Mouse (Mus musculus): ENCODE measurements around the gene L3hypdh.

Gene L3hypdh

DNA sequence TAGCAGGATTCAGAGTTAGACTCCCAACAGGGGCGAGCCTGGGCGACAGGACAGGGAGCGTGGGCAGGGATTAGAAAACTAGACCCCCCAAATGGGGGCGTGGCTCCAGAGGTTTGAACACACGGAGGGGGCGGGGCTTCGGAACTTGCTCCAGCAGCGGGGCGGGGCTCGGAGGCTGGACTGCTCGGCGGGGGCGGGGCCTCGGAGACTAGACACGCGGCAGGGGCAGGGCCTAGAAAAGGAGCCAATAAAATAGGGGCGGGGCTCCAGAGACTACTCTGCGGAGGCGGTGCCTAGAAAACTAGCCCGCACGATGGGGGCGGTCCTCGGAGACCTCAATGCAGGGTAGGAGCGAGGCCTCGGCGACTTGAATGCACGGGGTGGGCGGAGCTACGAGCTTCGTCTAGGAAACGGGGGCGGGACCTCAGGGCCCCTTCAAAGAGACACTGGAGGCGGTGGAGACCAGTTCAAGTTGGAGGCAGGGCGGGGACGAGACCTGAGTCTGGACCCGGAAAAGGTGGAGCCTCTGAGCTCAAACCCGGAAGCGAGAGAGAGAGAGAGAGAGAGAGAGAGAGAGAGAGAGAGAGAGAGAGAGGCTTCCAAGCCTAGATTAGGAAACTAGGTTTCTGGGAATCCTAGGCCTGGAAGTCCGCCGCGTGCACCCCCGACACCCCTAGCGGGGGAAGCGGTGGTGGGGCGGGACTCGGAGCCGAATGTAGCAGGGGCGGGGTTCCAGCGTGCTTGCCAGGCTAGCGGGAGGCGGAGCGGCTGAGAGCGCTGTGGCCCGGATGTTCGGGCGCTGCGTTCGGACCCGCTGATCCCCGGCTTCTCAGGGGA lies at the start of gene L3hypdh, which contains the start of gene Jkamp:
Gene L3hypdh (minus strand): TSS at position 111 of the 837 bp plus-strand sequence.
Gene Jkamp (plus strand): TSS at position 261 of the 837 bp plus-strand sequence.
- peak; percentile 99 for DNase-seq

DNA sequence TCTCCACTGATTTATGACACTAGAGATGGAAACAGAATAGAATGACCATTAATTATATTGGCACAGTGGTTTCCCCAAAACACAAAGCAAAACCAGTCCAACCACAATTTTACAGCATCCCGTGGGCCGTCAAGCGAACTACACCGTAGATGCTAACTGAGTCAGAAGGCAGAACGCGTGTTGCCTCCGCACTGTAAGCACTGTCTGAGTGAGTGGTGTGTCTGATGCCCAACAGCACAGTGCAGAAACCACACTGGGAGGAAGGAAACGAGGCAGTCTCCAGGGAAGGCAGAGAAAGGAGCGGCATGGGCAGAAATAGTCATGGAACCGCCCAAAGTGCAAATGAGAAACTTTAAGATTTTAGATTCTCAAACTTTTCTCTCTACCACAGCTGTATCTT lies 44.0 kb upstream of the L3hypdh start:
- DNase-seq = no peak

DNA sequence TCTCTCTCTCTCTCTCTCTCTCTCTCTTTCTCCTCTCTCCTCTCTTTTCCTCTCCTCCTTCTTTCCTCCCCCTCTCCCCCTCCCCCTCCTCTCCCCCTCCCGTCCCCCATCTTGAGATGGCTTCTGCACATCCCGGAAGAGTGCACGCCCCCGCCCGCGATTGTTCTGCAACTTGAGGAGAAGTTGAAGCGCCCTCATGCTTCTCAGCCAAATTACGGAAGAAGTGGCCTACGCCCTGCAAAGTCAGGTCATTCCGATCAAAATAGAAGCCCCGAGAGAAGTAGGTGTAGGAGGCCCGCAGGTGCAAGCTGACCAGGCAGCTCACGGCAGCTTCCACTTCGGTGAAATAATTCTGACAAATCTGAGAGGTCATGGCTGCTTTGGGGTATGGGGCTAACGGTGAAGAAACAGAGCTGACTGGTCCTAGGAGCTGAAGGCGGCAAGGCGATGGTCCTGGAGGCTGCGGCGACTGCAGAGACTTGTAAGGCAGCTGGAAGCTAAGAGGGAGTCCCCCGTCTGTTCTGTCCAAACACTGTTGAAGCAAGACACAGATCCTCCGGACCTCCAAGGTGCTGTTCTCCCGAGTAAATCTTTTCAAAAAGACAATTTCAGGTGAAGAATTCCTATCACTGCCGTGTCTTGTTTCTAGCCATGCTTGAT lies 30.6 kb upstream of the L3hypdh start:
- no peak for DNase-seq

DNA sequence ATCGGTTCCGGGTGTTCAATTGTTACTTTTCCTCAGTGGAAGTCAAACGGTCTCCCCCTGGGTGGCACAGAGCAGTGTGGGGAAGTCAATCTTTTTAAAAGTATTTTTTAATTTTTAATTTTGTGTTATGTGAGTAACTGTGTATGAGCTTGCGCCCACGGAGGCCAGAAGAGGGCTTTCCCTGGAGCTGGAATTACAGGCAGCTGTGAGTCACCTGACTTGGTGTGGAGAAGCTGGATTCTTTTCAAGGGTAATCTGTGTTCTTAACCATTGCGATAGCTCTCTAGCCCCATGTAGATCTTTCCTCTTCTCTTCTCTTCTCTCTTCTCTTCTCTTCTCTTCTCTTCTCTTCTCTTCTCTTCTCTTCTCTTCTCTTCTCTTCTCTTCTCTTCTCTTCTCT lies 29.9 kb upstream of the L3hypdh start:
- no peak for DNase-seq

DNA sequence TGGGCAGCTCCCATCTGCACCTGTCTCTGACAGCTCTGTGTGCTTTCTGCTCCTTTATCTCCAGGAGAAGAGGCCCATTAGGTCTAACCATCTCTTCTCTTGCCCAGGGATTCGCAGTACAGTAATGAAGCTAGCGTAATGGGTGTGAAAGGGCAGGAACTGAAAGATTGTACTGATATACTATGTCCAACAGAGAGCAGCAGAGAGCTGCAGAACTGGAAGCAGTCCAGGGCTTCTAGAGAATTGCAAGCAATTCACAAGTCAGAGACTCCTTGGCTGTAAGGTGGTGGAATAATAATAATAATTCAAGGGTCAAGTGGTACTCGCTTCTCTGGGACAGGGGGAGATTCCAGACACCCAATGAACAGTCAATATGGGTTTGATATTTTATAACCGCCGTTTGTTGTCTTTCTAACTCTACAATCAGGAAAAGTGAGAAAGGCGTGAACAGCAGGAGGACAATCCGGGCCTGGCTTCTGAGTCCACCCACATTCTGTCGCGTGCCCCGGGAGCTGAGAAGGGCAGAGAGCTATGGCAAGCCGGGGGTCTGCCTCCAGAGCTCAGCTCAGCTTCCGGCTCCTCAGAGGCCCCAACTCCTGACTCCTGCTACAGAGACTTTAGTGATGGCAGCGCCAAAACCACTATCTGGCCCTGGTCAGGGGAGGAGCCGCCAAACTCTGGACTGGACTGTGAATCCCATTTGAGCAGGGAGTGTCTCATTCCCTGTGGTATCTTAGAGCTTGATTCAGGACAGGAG lies 19.5 kb upstream of the L3hypdh start:
- DNase-seq = peak; percentile 69

DNA sequence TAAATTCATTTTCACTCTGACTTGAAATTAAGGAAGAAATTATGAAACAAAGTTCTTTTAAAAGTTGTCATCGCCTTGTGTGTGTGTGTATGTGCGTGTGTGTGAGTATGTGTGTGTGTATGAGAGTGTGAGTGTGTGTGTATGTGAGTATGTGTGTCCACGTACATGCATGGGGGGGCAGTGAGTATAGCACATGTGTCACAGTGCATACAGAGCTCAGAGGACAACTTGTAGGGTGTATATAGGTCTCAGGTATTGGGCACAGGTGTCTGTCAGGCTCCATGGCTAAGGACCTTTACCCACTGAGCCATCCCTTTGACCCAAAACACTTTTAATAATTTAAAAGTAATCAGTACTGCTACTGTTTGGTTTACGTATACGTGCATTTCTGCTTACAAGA lies 18.8 kb upstream of the L3hypdh start:
- DNase-seq = no peak

DNA sequence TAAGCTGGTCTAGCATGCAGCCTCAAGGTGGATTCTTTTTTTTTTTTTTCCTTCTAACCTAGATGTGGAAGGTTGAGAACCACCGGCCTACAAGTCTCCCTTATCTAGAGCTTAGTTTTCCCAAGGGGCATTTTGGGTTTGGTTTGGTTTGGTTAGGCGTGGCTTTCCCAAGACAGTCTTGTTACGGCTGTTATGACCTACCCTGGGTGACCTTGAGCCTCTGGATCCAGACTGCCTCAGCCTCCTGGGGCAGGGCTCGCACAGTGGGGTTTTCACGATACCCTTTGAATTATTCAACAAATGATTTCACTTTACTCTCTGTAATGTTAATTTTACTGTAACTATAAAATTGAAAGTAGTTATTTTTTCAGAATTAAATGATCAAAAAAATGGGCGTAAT lies 17.5 kb upstream of the L3hypdh start:
- no peak for DNase-seq

DNA sequence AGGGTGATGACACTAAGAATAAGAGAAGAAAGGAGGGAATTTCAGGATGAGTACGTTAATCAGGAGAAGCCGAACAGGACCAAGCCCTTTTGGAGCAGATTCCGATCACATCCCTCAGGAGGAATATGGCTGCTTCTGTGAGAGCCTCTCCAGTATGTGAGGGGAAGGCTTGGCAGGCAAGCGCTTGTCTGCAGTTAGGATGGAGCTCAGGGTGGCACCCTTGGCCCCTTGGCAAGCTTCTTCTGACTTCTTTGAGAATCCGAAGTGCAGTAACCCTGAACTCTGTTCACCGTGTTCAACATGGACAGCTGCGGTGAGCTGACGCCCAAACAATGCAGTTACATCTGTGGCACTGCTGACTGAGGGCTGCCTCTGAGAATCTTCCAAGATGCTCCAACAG lies 11.7 kb upstream of the L3hypdh start:
- no peak for DNase-seq

DNA sequence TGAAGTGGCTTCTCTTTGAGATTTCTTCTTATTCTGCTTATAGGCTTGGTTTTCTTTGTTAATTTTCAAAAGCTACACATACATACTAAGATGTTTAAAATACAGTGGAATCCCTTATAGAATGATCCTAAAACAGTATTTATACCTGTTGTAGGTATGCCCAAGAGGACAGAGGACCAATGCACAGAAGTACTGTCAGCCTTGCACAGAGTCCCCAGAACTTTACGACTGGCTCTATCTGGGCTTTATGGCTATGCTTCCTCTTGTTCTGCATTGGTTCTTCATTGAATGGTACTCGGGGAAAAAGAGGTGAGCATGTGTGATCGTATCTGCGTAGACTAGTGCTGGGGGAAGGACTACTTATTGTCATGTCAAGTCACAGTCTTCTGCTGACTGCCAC lies 4.6 kb upstream of the L3hypdh start:
- DNase-seq = no peak

DNA sequence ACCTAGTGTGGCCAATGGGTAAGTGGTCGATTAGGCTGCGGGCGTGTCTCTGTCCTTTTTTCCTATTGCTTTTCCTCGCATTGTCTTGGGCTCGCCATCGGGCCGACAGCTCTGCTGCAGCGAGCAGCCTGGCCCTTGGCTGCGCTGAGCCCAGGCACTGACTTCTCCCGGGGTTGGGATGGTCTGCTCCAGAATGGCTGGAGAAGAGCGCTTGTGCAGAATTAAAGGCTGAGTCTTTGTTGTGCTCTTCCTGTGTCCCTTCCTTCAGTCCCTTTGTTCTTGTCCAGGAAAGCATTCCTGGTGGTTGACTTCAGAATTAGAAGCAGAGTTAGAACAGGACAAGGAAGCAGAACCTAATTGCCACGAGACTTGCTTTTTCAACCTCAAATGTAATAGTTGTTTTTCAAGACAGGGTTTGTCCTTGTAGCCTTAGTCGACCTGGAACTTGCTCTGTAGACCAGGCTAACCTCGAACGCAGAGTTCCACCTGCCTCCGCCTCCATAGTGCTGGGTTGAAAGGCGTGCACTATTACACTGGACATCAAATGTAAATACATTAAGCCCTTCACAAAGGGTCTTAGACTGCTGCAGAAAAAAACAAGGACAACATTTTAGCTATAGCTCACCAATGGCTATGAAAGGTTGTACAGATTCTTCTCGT lies 1.1 kb upstream of the L3hypdh start:
- no peak for DNase-seq

DNA sequence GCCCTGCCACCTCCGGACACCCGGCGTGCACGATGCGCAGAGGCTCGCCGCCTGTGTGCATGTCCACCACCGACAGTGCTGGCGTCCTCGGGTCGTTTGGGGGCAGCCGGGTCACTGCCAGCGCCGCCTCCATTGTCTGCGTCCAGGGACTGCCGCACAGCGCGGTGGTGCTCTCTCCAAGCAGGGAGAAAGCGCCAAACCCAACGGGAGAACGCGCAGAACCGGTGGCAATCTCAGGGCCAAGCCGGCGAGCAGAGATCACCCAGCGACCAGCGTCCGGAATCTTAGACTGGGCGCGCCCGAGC lies 263 bp downstream of the L3hypdh start:
- no peak for DNase-seq

DNA sequence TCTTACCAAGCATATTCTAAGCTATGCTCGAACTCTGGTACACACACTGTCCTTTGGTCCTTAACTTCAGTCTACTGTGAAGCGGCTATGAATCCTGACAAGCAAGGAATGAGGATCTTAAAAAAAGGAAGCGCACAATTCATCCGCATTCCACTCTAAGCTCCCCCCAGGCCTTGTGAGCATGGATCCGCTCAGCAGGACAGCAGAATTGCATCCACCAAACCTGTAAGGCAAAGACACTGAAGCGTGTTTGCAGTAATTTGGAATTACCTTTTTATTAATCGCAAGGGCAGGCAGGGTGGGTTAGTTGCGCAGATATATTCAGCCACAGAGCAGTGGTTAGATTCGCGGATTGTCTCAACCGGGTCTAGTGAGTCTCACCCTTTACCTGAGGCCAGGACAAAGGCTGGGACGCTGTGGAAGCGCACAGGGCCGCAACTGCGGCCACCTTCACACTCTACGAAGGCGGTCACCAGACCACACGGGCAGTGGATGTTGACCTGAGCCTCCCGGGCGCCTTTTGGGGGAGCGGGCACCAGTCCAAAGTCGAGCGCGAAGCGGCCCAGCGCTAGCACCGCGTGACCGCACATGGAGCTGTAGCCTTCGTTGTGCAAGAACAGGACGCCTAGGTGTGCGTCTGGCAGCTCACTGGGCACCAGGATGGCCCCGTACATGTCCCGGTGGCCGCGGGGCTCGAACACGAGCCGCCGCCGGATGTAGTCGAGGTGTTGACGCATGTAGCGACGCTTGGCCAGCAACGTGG lies 797 bp downstream of the L3hypdh start:
- DNase-seq = peak; percentile 85

DNA sequence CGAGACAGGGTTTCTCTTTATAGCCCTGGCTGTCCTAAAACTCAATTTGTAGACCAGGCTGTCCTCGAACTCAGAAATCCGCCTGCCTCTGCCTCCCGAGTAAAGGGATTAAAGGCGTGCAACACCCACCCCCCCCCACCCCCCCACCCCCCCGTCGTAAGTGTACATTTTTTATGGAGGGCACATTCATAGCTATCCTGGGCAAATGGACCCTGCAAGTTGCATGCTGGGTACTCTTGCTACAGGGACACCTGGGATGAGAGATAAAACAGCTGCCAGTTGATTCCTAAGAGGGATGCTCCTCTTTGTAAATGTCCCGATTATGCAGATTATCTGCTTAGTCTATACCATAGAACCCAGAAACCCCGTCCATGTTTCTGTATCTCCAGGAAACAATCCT lies 2.0 kb downstream of the L3hypdh start:
- DNase-seq = no peak

DNA sequence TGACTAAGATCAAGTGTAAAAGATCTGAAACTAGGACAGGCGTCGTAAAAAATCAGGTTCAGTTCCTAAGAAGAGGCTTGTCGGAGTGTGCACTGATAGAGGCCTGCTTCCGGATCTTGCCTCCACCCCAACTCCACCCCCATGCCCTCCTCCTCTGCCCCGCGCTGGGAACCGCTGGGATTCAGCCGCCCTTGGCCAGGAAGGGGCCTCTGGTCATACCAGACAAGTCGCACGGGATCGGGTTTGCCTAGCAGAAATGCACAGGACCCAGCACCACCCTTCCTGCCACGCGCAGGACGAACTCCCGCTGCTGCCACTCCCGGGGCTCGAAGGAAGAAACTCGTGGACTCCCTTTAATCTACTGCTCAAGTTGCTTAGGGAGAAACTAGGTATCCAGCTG lies 2.9 kb downstream of the L3hypdh start:
- DNase-seq = peak; percentile 33

DNA sequence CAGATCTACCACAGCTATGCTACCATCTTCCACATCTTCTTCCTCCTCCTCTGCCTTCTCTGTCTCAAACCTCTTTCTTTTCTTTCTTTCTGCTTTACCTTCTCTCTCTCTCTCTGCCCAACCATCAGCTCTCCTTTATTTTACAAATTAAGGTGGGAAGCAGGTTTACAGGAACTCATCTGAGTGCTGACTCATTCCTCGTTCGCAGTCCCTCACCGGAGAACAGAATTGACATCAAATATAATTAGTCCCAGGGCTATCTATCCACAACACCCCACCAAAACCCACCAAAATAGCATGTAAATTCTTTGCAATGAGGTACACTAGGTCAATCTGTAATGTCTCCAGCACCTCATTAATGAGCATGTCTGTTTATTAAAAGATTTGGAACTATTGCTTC lies 3.3 kb downstream of the L3hypdh start:
- no peak for DNase-seq

DNA sequence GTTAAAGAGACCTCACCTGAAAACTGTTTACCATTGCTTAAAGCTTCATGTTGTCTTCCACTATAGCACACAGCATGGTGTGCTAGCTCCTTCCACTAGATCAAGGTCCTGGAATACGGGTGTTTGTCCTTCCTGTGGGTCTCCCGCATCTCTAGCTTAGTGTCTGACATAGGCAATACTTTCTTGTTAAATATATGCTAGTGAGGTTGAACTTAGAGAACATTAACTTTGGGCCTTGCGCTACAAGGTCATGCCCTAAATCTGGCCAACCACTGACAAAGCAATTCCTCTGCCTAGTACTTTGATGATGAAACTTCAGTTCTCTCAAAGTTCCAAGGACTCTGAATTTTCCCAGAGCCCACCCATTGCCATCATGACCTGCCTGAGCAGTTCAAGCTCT lies 7.0 kb downstream of the L3hypdh start:
- peak; percentile 13 for DNase-seq

DNA sequence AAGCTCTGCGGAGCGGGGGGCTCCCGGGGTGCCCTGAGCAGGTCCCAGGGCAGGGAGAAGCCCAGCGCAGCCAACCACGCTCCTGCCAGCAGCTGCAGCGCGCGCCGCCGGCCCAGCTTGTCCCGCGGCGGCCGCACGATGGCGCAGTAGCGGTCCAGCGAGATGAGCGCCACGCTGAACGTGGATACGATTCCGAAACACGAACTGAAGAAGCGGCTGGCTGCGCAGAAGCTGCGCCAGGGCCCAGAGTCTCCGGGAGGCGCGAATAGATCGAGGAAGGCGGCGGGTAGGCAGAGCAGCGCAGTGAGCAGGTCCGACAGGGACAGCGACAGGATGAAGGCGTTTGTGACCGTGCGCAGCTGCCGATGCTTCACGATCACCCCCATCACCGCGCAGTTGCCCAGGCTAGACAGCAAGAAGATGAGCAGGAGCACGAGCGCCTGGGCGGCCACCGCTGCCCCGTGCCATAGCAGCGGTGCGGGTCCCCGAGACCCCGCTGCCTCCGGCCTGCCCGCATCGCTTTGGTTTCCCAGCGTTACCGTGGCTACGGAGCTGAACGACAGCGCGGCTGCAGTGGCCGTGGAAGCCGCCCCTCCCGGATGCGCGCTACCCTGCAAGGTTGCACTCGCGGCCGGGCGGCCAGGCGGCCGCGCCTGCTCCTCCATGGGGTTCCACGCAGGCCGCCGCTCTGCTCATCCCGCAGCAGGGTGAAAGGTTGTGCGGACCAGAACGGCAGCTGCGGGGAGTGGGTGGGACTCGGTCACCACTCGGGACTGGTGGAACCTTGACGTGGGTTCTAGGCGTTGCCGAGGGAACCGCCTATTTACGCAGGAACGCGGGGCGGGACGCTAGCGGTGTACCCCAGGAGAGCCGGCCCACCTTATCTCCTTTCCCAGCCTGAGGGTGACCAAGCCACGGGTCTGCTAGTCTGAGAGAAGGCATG lies 14.6 kb downstream of the L3hypdh start, which contains the start of gene Gpr135:
Gene Gpr135 (minus strand): TSS at position 799 of the 943 bp plus-strand sequence.
- peak; percentile 88 for DNase-seq

DNA sequence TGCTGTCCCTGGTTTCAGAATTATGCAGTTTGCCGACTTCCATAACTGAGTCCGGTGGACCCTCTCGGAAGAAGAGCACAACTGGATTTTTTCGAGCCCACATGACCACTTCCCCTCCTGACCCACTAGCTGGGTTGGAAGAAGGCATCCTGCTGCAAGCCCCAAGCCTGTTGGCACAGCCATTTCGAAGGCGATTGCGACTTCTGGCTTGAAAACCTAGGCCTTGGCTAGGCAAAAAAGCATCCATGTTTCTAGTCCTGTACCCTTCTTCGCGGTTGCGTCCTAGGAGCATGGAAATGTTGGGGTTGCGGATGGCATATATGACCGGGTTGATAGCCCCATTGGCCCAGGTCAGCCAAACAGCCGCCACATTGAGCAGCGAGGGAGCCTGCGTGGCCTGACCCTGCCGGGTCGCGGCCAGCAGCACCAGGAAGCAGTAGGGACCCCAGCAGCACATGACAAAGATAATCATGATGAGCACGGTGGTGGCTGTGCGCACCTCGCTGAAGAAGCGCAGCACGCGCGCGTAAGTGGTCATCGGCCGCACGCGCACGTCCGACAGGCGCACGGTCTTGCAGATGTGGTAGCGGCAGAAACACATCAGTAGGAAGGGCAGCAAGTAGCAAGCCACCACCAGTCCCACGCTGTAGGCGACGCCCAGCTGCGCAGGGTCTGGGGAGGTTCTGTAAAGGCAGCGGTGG lies 15.5 kb downstream of the L3hypdh start:
- DNase-seq = no peak

DNA sequence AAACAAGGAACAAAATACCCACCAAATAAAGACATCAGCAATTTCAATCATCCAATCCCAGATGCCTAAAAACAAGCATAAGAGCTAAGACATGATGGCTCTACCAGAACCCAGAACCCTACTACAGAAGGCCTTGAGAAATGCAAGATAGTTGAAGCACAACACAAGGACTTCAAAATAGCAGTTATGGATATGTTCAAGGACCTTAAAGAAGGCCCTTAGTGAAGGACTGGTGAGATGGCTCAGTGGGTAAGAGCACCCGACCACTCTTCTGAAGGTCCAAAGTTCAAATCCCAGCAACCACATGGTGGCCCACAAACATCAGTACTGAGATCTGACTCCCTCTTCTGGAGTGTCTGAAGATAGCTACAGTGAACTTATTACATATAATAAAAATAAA lies 27.5 kb downstream of the L3hypdh start:
- no peak for DNase-seq

DNA sequence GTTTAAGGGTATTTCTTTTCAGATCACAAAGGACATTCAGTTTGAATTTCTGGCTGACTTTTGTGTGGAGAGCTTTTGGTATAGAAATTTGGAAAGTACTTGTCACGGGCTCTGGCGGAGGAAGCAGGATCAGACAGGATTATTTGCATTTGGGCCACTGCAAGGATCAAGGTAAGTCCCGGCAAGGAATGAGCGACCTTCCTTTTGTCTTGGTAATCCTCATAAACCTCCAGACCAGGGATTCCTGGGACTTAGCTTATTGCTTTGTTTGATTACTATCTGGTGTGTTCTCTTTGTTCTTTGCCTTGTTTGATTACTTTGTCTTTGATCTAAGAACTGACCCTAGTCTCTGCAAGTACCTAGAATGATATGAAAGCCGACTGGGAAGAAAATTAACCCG lies 31.4 kb downstream of the L3hypdh start:
- DNase-seq = no peak

DNA sequence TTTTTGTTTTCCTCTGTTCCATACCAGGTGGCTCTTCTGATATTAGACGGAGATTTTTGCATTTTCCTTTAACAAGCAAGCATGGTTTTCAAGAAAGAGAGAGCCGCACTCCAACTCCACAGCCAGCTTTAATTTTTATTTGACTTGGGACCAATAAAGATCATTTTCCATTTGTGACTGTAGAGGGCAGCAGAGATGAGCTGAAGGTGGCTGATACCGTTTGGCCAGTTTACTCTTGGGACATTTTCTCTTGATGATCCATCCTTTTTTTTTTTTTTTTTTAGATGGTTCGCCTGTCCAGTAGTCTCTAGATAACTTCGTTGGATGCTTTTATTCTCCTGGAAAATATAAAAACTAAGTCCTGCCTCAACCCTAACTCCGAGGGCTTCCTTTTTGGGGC lies 31.9 kb downstream of the L3hypdh start:
- DNase-seq = no peak
